Mouse (Mus musculus): ENCODE data around the gene Rxfp4. TPM values are rescaled to one million over a fixed set of nuclear protein-coding genes. Genes with fewer than 3 reads are reported as not detected.
A peak's percentile ranks its signal among the peaks of the same experiment; 100 is the strongest.

The Rxfp4 gene
- polyA plus RNA-seq, 1 experiment from 2014 or later, result not detected

DNA sequence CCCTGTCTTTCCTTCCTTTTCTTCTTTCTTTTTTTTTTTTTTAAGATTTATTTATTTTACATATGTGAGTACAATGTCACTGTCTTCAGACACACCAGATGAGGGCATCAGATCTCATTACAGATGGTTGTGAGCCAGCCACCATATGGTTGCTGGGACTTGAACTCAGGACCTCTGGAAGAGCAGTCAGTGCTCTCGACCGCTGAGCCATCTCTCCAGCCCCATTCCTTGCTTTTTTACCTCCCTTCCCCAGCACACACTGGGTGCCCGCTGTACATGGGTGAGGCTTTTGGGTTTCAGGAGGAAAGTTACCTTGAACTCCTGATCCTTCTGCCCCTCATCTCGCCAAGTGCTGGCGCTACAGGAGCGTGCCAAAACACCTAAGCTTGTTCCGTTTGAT is 27.4 kb downstream of the Rxfp4 start:
- no peak for ATAC-seq (ENCODE audit: low read depth)
- 78% methylated on average over 7 of the region's 7 CpGs for WGBS (ENCODE audit: insufficient replicate concordance)
- Histone ChIP-seq H3K4me2 (ENCODE audit: low read depth, low read length) (no peak overlapping the region), H3K36me3 (ENCODE audit: control insufficient read depth, insufficient read depth) (peaks cover 3% of the 10 kb centered on the region; the same call in 1 of the 2 replicates), H3K27ac (ENCODE audit: low read length) (no peak overlapping the region), H3K9ac (ENCODE audit: low read depth, low read length) (no peak overlapping the region), H3K9me3 (replicated peaks; ENCODE audit: control insufficient read depth, low read length) (no peaks in the 10 kb centered on the region), H3K27me3 (ENCODE audit: control insufficient read depth, insufficient read depth, low read depth, low read length) (no peaks in the 10 kb centered on the region), H3K4me1 (ENCODE audit: control insufficient read depth, low read depth, low read length) (peaks cover 63% of the 10 kb centered on the region), H3K4me3 (ENCODE audit: low read depth, low read length) (no peak overlapping the region)

DNA sequence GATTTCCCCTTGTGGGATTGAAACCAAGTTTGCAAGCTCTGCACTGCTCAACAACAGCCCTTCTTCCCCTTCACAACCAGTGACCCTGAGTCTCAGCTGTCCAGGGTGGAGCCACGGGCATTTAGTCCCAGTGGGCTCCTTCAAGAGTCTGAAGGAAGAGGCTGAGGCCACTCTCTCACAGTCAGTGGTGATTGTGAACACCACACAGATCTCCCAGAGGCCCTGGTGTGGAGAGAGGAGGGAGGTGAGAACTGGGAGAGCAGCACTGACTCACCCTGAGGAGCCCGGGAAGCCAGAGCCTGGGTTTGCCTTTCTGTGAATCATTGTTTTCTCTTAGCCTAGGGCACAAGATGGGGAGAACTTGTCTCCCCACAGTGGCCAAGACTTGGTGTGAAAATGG is 28.0 kb downstream of the Rxfp4 start:
- no peak for ATAC-seq (ENCODE audit: low read depth)
- peaks cover 66% of the 10 kb centered on the region for H3K4me1 ChIP-seq (ENCODE audit: control insufficient read depth, low read depth, low read length)
- no peak overlapping the region for H3K4me3 ChIP-seq (ENCODE audit: low read depth, low read length)
- no peaks in the 10 kb centered on the region for H3K27me3 ChIP-seq (ENCODE audit: control insufficient read depth, insufficient read depth, low read depth, low read length)
- no peaks in the 10 kb centered on the region for H3K36me3 ChIP-seq (ENCODE audit: control insufficient read depth, insufficient read depth)
- H3K27ac ChIP-seq (ENCODE audit: low read length), result no peak overlapping the region
- no peak overlapping the region for H3K4me2 ChIP-seq (ENCODE audit: low read depth, low read length)
- H3K9ac ChIP-seq (ENCODE audit: low read depth, low read length), result no peak overlapping the region
- H3K9me3 ChIP-seq (replicated peaks; ENCODE audit: control insufficient read depth, low read length), result no peaks in the 10 kb centered on the region
- WGBS (ENCODE audit: insufficient replicate concordance), result 9% methylated on average over 2 of the region's 2 CpGs

DNA sequence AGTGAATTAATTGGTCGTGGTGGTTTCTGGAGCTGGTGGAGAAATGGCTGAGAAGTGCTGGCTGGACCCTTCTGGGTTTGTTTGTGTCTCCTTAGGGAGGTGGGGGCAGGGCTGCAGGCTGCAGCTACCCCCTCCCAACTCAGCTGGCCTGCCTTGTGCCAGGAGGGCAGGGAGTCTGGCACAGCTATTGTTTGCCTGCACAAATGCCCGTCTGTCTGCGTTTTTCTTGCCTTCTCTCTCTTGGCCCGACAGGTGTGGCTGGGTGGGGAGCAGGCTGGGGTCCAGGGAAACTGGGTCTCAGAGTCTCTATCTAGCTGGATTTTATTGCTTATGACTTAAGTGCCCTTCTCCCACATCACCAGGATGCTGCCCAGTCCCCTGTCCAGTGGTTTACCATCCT is 28.6 kb downstream of the Rxfp4 start:
- Histone ChIP-seq H3K27me3 (ENCODE audit: control insufficient read depth, insufficient read depth, low read depth, low read length) (no peaks in the 10 kb centered on the region), H3K4me1 (ENCODE audit: control insufficient read depth, low read depth, low read length) (peaks cover 72% of the 10 kb centered on the region), H3K4me3 (ENCODE audit: low read depth, low read length) (no peak overlapping the region), H3K4me2 (ENCODE audit: low read depth, low read length) (peak overlapping the region; percentile 19; the same call in 1 of the 2 replicates), H3K9ac (ENCODE audit: low read depth, low read length) (no peak overlapping the region), H3K9me3 (replicated peaks; ENCODE audit: control insufficient read depth, low read length) (no peaks in the 10 kb centered on the region), H3K27ac (ENCODE audit: low read length) (no peak overlapping the region), H3K36me3 (ENCODE audit: control insufficient read depth, insufficient read depth) (no peaks in the 10 kb centered on the region)
- ATAC-seq (ENCODE audit: low read depth), result no peak
- WGBS (ENCODE audit: insufficient replicate concordance), result 14% methylated on average over 4 of the region's 4 CpGs

DNA sequence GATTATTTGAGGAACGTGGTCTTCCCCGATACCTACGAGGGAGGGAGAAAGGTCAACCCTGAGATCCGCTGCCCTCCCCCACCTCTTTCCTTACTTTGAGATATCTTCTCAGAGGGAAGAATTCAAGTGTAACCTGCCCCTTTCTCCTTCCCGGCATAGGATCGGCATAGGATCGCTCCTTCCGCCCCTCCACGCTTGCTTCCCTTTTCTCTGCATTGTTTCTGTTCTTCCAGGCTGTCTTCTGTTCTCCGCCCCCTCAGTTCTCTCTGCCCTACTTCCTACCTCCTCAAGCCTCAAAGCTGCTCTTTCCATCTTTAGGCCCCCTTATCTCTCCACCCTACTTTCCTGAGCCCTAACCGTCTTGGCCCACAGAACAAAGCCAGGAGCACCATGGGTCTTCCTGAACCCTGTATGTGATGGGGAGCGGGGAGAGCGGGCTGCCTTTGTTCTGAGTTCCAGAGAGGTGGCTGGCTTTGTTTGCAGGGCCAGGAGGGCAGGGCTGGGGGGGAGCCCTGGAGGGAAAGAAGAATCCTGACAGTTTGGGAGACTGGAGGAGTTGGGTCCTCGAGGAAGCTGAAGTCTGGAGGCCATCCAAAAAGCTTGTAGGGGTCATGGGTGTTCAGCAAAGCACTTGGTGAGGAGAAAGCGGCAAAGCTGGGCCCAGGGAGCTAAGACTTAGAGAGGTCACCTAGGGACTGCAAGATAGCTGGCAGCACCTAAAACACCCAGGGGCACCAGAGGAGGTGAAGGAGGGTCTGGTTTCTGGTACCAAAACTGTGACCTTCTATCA is 29.4 kb downstream of the Rxfp4 start:
- Histone ChIP-seq H3K4me3 (ENCODE audit: low read depth, low read length) (peak overlapping the region; percentile 77), H3K27me3 (ENCODE audit: control insufficient read depth, insufficient read depth, low read depth, low read length) (no peaks in the 10 kb centered on the region), H3K4me1 (ENCODE audit: control insufficient read depth, low read depth, low read length) (peaks cover 78% of the 10 kb centered on the region), H3K27ac (ENCODE audit: low read length) (peak overlapping the region; percentile 75), H3K36me3 (ENCODE audit: control insufficient read depth, insufficient read depth) (no peaks in the 10 kb centered on the region), H3K9ac (ENCODE audit: low read depth, low read length) (peak overlapping the region; percentile 30), H3K9me3 (replicated peaks; ENCODE audit: control insufficient read depth, low read length) (no peaks in the 10 kb centered on the region), H3K4me2 (ENCODE audit: low read depth, low read length) (peak overlapping the region; percentile 97)
- no peak for ATAC-seq (ENCODE audit: low read depth)
- 4% methylated on average over 15 of the region's 15 CpGs for WGBS (ENCODE audit: insufficient replicate concordance)

DNA sequence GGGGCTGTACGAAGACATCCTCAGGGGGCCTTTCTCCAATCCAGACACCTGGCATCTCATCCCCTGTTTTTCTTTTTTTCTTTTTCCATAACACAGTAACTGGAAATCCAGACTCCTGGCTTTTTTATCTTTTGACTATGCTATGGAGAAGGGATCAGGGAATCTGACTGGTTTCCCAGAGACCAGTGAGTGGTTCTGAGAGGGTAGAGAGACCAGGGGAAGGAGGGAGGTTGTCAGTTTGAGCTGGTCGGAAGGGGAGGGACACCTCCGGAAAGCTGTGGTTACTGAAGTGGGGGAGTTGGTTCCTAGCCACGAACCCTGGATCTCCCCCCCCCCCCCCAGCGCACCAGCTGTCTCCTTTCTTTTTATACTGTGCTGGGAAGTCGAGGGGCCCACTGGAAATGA is 30.0 kb downstream of the Rxfp4 start:
- Histone ChIP-seq H3K4me2 (ENCODE audit: low read depth, low read length) (peak overlapping the region; percentile 97), H3K27ac (ENCODE audit: low read length) (peak overlapping the region; percentile 75), H3K4me1 (ENCODE audit: control insufficient read depth, low read depth, low read length) (peaks cover 75% of the 10 kb centered on the region), H3K9ac (ENCODE audit: low read depth, low read length) (peak overlapping the region; percentile 30), H3K36me3 (ENCODE audit: control insufficient read depth, insufficient read depth) (no peaks in the 10 kb centered on the region), H3K27me3 (ENCODE audit: control insufficient read depth, insufficient read depth, low read depth, low read length) (no peaks in the 10 kb centered on the region), H3K9me3 (replicated peaks; ENCODE audit: control insufficient read depth, low read length) (no peaks in the 10 kb centered on the region), H3K4me3 (ENCODE audit: low read depth, low read length) (peak overlapping the region; percentile 77)
- 0 out of 2 replicates have a peak, but pooled peaks have one; percentile 15 for ATAC-seq (ENCODE audit: low read depth)
- 5% methylated on average over 5 of the region's 6 CpGs for WGBS (ENCODE audit: insufficient replicate concordance)

DNA sequence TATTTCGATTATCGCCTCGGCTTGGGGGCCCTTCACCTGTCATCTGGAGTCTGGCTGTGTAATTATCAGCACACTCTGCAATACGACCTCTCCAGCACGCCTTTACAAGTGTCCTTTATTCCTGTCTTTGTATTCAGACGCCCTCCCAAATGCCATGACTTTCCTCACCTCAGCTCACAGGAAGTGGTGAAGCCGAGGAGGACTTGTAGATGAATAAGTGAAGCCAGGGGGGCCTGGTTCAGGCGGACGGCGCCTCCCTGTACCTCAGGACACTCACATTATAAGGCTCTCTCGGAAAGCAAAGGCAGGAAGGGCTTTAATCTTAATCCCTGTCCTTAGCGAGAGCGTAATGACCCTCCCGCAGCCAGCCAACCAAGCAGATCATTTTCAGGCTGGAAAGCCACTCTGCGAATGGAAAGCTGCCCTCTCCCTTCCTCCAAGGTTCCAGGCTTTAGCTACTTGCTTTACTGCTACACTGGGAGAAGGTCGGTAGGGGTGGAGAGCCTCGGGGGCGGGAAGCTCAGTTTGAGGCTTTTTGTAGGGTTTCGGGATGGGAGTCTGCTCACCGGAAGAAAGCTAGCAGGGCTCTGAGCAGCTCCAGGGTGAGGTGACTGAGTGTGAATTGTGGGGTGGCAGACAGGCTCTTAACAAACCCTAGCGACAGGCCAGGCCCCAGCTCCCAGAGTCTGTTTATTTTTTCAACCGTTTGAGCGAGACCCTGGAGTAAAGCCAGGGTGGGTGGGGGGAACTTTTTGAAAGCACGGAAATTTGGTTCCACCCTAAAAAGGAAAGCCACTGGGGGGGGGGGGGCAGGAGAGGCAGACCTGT is 30.6 kb downstream of the Rxfp4 start:
- no peak for ATAC-seq (ENCODE audit: low read depth)
- Histone ChIP-seq H3K27ac (ENCODE audit: low read length) (peak overlapping the region; percentile 75), H3K9ac (ENCODE audit: low read depth, low read length) (peak overlapping the region; percentile 79), H3K4me3 (ENCODE audit: low read depth, low read length) (peak overlapping the region; percentile 77), H3K36me3 (ENCODE audit: control insufficient read depth, insufficient read depth) (no peaks in the 10 kb centered on the region), H3K4me1 (ENCODE audit: control insufficient read depth, low read depth, low read length) (peaks cover 70% of the 10 kb centered on the region), H3K27me3 (ENCODE audit: control insufficient read depth, insufficient read depth, low read depth, low read length) (no peaks in the 10 kb centered on the region), H3K4me2 (ENCODE audit: low read depth, low read length) (peak overlapping the region; percentile 97), H3K9me3 (replicated peaks; ENCODE audit: control insufficient read depth, low read length) (no peaks in the 10 kb centered on the region)
- WGBS (ENCODE audit: insufficient replicate concordance), result under 1% methylated on average over 24 of the region's 24 CpGs

DNA sequence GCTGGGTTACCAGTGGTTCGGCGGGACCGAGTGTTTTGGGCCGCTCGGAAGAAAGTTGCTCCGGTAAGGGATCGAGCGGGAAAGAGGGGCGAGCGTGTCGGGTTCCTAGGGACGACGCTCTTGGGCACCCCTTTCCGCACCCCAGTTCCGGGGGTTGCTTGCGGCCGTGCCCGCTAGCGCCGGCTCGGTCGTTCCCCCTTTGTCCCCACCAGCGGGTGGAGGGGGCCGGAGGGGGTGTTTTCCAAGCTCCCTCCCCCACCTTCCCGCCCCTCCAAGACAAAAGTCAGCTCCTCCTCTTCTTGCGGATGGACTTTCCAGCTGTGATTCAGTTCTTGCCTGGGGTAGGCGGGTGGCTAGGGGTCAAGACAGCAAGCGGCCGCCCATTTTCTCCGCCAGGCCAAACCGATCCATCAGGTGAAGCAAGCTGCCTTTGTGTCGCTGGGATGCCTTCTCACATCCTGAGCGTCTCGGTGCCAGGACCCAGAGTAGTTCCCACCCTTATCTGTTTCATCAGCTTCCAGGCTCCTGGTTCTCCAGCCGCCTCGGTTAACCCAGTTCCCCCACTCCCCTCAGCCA is 31.3 kb downstream of the Rxfp4 start:
- H3K27me3 ChIP-seq (ENCODE audit: control insufficient read depth, insufficient read depth, low read depth, low read length), result no peaks in the 10 kb centered on the region
- H3K27ac ChIP-seq (ENCODE audit: low read length), result peak overlapping the region; percentile 75
- peak overlapping the region; percentile 79 for H3K9ac ChIP-seq (ENCODE audit: low read depth, low read length)
- no peaks in the 10 kb centered on the region for H3K9me3 ChIP-seq (replicated peaks; ENCODE audit: control insufficient read depth, low read length)
- ATAC-seq (ENCODE audit: low read depth), result no peak
- no peaks in the 10 kb centered on the region for H3K36me3 ChIP-seq (ENCODE audit: control insufficient read depth, insufficient read depth)
- peaks cover 63% of the 10 kb centered on the region for H3K4me1 ChIP-seq (ENCODE audit: control insufficient read depth, low read depth, low read length)
- peak overlapping the region; percentile 77 for H3K4me3 ChIP-seq (ENCODE audit: low read depth, low read length)
- peak overlapping the region; percentile 97 for H3K4me2 ChIP-seq (ENCODE audit: low read depth, low read length)
- whole genome bisulfite sequencing (ENCODE audit: insufficient replicate concordance), result under 1% methylated on average over 36 of the region's 36 CpGs

DNA sequence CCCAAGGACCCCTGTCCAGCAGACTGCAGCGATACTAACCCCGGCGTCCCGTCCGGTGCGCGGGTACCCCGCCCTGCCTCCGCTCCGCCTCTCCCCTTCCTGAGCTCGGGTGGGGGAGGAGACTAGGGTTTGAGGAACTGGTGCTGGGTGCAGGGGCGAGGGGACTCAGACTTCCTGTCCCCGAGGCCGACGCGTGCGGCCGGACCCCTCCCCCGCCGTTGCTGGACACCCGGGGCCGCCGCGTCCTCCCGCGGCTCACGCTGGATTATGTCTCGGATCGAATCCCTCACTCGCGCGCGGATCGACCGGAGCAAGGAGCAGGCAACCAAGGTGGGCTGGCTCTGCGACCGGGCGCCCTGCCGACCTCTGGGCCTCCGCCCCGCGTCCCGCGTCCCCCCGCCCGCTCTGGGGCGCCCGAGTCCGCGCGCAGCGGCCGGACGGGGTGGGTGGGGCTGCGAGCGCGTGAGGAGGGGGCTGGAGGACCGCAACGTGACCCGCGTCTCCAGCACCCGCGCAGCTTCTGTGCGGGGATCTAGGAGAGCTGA is 31.9 kb downstream of the Rxfp4 start:
- H3K4me1 ChIP-seq (ENCODE audit: control insufficient read depth, low read depth, low read length), result peaks cover 57% of the 10 kb centered on the region
- ATAC-seq (ENCODE audit: low read depth), result peak; percentile 72

More for the DNA sequence above, 31.9 kb downstream of the Rxfp4 start:
- under 1% methylated on average over 60 of the region's 64 CpGs for WGBS (ENCODE audit: insufficient replicate concordance)
- H3K4me3 ChIP-seq (ENCODE audit: low read depth, low read length), result peak overlapping the region; percentile 77
- H3K27ac ChIP-seq (ENCODE audit: low read length), result peak overlapping the region; percentile 75
- peak overlapping the region; percentile 97 for H3K4me2 ChIP-seq (ENCODE audit: low read depth, low read length)
- H3K9me3 ChIP-seq (replicated peaks; ENCODE audit: control insufficient read depth, low read length), result no peaks in the 10 kb centered on the region
- no peaks in the 10 kb centered on the region for H3K36me3 ChIP-seq (ENCODE audit: control insufficient read depth, insufficient read depth)
- no peaks in the 10 kb centered on the region for H3K27me3 ChIP-seq (ENCODE audit: control insufficient read depth, insufficient read depth, low read depth, low read length)
- H3K9ac ChIP-seq (ENCODE audit: low read depth, low read length), result peak overlapping the region; percentile 79
